Mouse (Mus musculus) hindbrain, embryonic 14.5 days (tissue): ENCODE results near the gene Pax7. TPM values are rescaled to one million over a fixed set of nuclear protein-coding genes. Genes with fewer than 3 reads are reported as not detected.

ENCODE experiments used
- ATAC-seq: fragments of 200-750 bp; cut with Nextera tagmentation; 2 replicates; pipeline ENCODE4 v1.8.0; 2017; ENCODE audit warnings: moderate number of reproducible peaks, mild to moderate bottlenecking, moderate TSS enrichment, moderate library complexity; ENCODE audit not compliant: low FRiP score
- DNase-seq: peaks from one replicate; pipeline ENCODE4 v3.0.0-alpha.2; 2015; ENCODE audit warnings: low spot score
- H3K27ac ChIP-seq: fragments of 300-500 bp; sonication (generic); 2 replicates; pipeline ENCODE4 v1.5.1; 2014; ENCODE audit warnings: mild to moderate bottlenecking, moderate library complexity
- H3K27me3 ChIP-seq: fragments of 300-500 bp; sonication (generic); 2 replicates; pipeline ENCODE4 v1.6.1; 2014; ENCODE audit warnings: mild to moderate bottlenecking, low read length, mixed read lengths; ENCODE audit not compliant: control insufficient read depth, insufficient read depth
- H3K36me3 ChIP-seq: fragments of 300-500 bp; sonication (generic); replicated peaks from 2 replicates; pipeline ENCODE4 v1.6.1; 2014; ENCODE audit not compliant: control insufficient read depth, insufficient read depth
- H3K4me1 ChIP-seq: fragments of 300-500 bp; sonication (generic); replicated peaks from 2 replicates; pipeline ENCODE4 v1.6.1; 2014; ENCODE audit warnings: antibody characterized with exemption, low read length, mixed read lengths; ENCODE audit not compliant: control insufficient read depth, insufficient read depth
- H3K4me2 ChIP-seq: fragments of 300-500 bp; sonication (generic); replicated peaks from 2 replicates; pipeline ENCODE4 v1.6.1; 2014; ENCODE audit warnings: mild to moderate bottlenecking, moderate library complexity
- H3K4me3 ChIP-seq: fragments of 300-500 bp; sonication (generic); replicated peaks from 2 replicates; pipeline ENCODE4 v1.5.1; 2014; ENCODE audit warnings: mild to moderate bottlenecking, low read length
- H3K9ac ChIP-seq: fragments of 300-500 bp; sonication (generic); 2 replicates; pipeline ENCODE4 v1.6.1; 2014
- H3K9me3 ChIP-seq: fragments of 300-500 bp; sonication (generic); 2 replicates; pipeline ENCODE4 v1.6.1; 2016; ENCODE audit warnings: low read length; ENCODE audit not compliant: control insufficient read depth
- WGBS: fragments of 180-500 bp; shearing (Covaris S2); extraction: QIAGEN DNeasy Blood & Tissue Kit; methylation state at CpG from one replicate; pipeline ENCODE4 v1.1.7; 2014; 5-methylcytosine and 5-hydroxymethylcytosine counted together
- polyA plus RNA-seq: library from polyadenylated mRNA; unstranded; fragments of >200 nt; fragmentation: Nextera tagmentation; extraction: Ambion mirVana; gene quantifications from 2 replicates; pipeline ENCODE4 v1.2.1, GENCODE M21; 2014

The Pax7 gene
- polyA plus RNA-seq, 1 experiment from 2014 or later, result 0.24 TPM

- 0 out of 2 replicates have a peak, but pooled peaks cover 5% of the 10 kb centered on the region for H3K4me1 ChIP-seq
- H3K36me3 ChIP-seq, result no peaks in the 10 kb centered on the region
- no peak overlapping the region for H3K9ac ChIP-seq
- WGBS, result 32% methylated on average over 7 of the region's 7 CpGs
- ATAC-seq (no peak), DNase-seq (no peak)
- H3K4me3 ChIP-seq, result no peak overlapping the region
- H3K27me3 ChIP-seq, result 0 out of 2 replicates have a peak, but pooled peaks cover 7% of the 10 kb centered on the region
- no peaks in the 10 kb centered on the region for H3K9me3 ChIP-seq
- no peak overlapping the region for H3K27ac ChIP-seq
- H3K4me2 ChIP-seq, result no peak overlapping the region
Observed at GRCm38 (mm10) chr4:139689627-139690269, 143.6 kb downstream of the Pax7 start.

GRCm38 (mm10) chr4:139688058-139688457 lies 145.3 kb downstream of the Pax7 start:
- 0 out of 2 replicates have a peak, but pooled peaks cover 5% of the 10 kb centered on the region for H3K4me1 ChIP-seq
- no peak for DNase-seq
- no peak overlapping the region for H3K27ac ChIP-seq
- 0 out of 2 replicates have a peak, but pooled peaks cover 7% of the 10 kb centered on the region for H3K27me3 ChIP-seq
- H3K4me3 ChIP-seq, result no peak overlapping the region
- no peak overlapping the region for H3K9ac ChIP-seq
- no peaks in the 10 kb centered on the region for H3K9me3 ChIP-seq
- no peaks in the 10 kb centered on the region for H3K36me3 ChIP-seq
- ATAC-seq, result no peak
- WGBS, result 39% methylated on average over 9 of the region's 9 CpGs
- no peak overlapping the region for H3K4me2 ChIP-seq

Other genes with a start within 250 kb of the Pax7 start
- 0.07 TPM in 1 of 2 replicates, not detected in the other for gene Gm21969, start 230.3 kb downstream of the Pax7 start, polyA plus RNA-seq
- 18.1 and 18.8 TPM in 2 replicates for gene Aldh4a1, start 210.7 kb downstream of the Pax7 start, polyA plus RNA-seq
- gene Tas1r2, start 180.0 kb downstream of the Pax7 start, polyA plus RNA-seq, result not detected in 2 replicates
- 0.44 and 0.56 TPM in 2 replicates for gene Klhdc7a, start 134.5 kb upstream of the Pax7 start, polyA plus RNA-seq